Mouse (Mus musculus) lung, postnatal 0 days (tissue): ENCODE measurements at regions not wholly inside any gene's neighbourhood (a gene's known extent, or its start where the extent isn't known, plus 50 kb on each side); places are given as distances from the start of the nearest gene placed in this dataset.

Experiments
- CTCF ChIP-seq: IDR thresholded peaks from 2 replicates; pipeline ENCODE4 v1.5.1; 2016; ENCODE audit warnings: antibody characterized with exemption, mild to moderate bottlenecking
- EP300 ChIP-seq: IDR thresholded peaks from 2 replicates; pipeline ENCODE4 v1.6.1; 2016; ENCODE audit warnings: antibody characterized with exemption, mild to moderate bottlenecking, control low read depth

GRCm38 (mm10) chr13:11247541-11247940 is 859.2 kb downstream of the Ryr2 start:
- TF ChIP-seq CTCF (no peak), EP300 (no peak)
